Mouse (Mus musculus) thymus, adult 2 months (tissue): ENCODE measurements at regions not wholly inside any gene's neighbourhood (a gene's known extent, or its start where the extent isn't known, plus 50 kb on each side); places are given as distances from the start of the nearest gene placed in this dataset.

Source experiments
- DNase-seq: peaks from one replicate; pipeline ENCODE4 v3.0.0; 2021
- H3K27ac ChIP-seq: fragments of 200-500 bp; 2 replicates; pipeline ENCODE4 v1.5.1; 2012; ENCODE audit warnings: low read length, control low read depth; ENCODE audit not compliant: control insufficient read depth, insufficient read depth
- H3K27me3 ChIP-seq: fragments of 200-500 bp; 2 replicates; pipeline ENCODE4 v1.6.1; 2012; ENCODE audit warnings: mild to moderate bottlenecking, low read length, moderate library complexity, mixed read lengths; ENCODE audit not compliant: control insufficient read depth, insufficient read depth
- H3K36me3 ChIP-seq: fragments of 200-500 bp; 2 replicates; pipeline ENCODE4 v1.6.1; 2012; ENCODE audit warnings: mild to moderate bottlenecking, low read length, moderate library complexity; ENCODE audit not compliant: control insufficient read depth, insufficient read depth
- H3K4me1 ChIP-seq: fragments of 200-500 bp; replicated peaks from 2 replicates; pipeline ENCODE4 v1.6.1; 2012; ENCODE audit warnings: low read length; ENCODE audit not compliant: control insufficient read depth, insufficient read depth
- H3K4me3 ChIP-seq: fragments of 200-500 bp; 2 replicates; pipeline ENCODE4 v1.5.1; 2012; ENCODE audit warnings: mild to moderate bottlenecking, low read length, control low read depth, moderate library complexity; ENCODE audit not compliant: control insufficient read depth, insufficient read depth
- CTCF ChIP-seq: fragments of 200-500 bp; IDR thresholded peaks from 2 replicates; pipeline ENCODE4 v1.5.1; 2012; ENCODE audit warnings: mild to moderate bottlenecking, control low read depth, low read length, moderate library complexity, borderline replicate concordance; ENCODE audit not compliant: control insufficient read depth, poor library complexity, insufficient read depth; ENCODE audit errors: extremely low read depth
- POLR2A ChIP-seq: fragments of 200-500 bp; IDR thresholded peaks from 2 replicates; pipeline ENCODE4 v1.6.1; 2012; ENCODE audit warnings: mild to moderate bottlenecking, low read length, control low read depth, moderate library complexity; ENCODE audit not compliant: control insufficient read depth, poor library complexity, insufficient read depth; ENCODE audit errors: extremely low read depth
- WGBS: fragments of 180-500 bp; shearing (Covaris S2); methylation state at CpG from one replicate; pipeline ENCODE4 v1.1.7; 2018; 5-methylcytosine and 5-hydroxymethylcytosine counted together

DNA sequence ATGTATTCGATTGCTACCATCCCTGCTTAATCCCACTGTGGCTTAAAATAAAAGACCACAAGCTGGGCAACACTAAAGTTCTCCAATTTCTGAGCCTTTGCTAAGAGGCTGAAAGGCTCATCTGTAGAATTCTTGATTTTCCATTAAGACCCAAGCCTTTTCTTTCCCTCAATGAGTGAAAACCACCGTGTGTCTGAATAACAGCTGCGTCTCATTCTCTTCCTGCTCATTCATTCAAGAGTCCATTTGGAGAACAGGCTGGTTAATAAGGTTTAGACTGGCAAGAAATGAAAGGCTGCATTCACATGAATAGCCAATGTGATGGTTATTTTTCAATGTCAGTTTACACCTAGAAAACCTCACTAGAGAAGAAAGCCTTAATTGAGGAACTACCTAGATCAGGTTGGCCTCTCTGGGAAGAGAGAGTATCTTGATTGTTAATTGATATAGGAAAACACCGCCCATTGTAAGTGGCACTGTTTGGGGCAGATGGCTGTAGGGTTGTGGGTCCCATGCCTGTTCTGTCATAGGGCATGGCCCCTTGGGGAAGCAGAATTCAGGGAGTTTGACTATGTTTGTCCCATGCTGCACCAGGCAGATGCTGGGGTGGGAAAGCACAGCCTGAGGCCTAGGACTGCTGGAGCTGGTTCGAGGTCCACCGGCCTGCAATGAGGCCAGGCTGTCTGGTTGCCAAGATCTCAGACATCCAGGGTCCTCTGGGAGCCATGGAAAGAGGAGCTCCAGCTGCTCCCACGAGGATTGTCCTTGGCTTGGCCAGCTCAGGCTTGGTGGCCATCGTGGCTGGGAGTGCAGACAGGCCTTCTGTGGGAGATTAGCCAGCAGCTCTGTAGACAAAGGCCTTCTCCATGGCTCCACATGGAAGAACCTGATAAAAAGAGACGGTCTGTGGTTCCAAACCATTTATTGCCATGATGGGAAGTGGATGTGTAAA lies 161.3 kb upstream of the Castor2 start:
- Histone ChIP-seq H3K4me3 (no peak overlapping the region), H3K27ac (no peak overlapping the region), H3K36me3 (no peaks in the 10 kb centered on the region), H3K4me1 (no peaks in the 10 kb centered on the region), H3K27me3 (no peaks in the 10 kb centered on the region)
- no peak for DNase-seq
- no peak for TF ChIP-seq CTCF
- 81% methylated on average over 9 of the region's 9 CpGs for WGBS

GRCm38 (mm10) chr5:133935451-133935850 lies 164.1 kb upstream of the Castor2 start:
- no peak for DNase-seq
- H3K27me3 ChIP-seq: no peaks in the 10 kb centered on the region
- no peak overlapping the region for H3K27ac ChIP-seq
- 89% methylated on average over 6 of the region's 6 CpGs for WGBS
- no peaks in the 10 kb centered on the region for H3K36me3 ChIP-seq
- no peaks in the 10 kb centered on the region for H3K4me1 ChIP-seq
- H3K4me3 ChIP-seq: no peak overlapping the region
- no peak for TF ChIP-seq POLR2A
- TF ChIP-seq CTCF: no peak

DNA sequence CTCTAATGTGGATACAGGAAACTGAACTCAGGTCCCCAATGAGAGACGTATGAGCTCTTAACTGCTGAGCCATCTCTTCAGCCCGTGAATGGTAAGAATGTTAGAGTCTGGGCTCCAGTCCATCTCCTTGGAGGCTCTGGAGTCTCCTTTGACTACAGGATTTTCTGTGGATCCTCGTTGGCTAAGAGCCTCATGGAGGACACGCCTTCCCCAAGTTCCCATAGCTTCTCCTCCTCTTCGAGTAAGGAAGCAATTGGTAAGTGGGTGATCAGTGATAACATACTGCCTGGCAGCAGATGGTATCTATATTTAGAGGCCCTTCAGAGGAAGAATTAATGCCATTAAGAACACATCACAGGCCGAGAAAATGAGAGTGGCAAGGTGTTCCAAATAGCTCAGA lies 164.5 kb upstream of the Castor2 start:
- WGBS: 72% methylated on average over 6 of the region's 6 CpGs
- no peaks in the 10 kb centered on the region for H3K4me1 ChIP-seq

GRCm38 (mm10) chr5:133930101-133930500 lies 169.4 kb upstream of the Castor2 start:
- H3K4me3 ChIP-seq: no peak overlapping the region
- no peak for DNase-seq
- H3K36me3 ChIP-seq: no peaks in the 10 kb centered on the region
- no peak overlapping the region for H3K27ac ChIP-seq
- H3K27me3 ChIP-seq: no peaks in the 10 kb centered on the region
- 94% methylated on average over 5 of the region's 5 CpGs for WGBS
- H3K4me1 ChIP-seq: no peaks in the 10 kb centered on the region
- TF ChIP-seq POLR2A: no peak
- TF ChIP-seq CTCF: no peak

More for the DNA sequence above, 164.5 kb upstream of the Castor2 start:
- Histone ChIP-seq H3K27me3 (no peaks in the 10 kb centered on the region), H3K36me3 (no peaks in the 10 kb centered on the region), H3K27ac (no peak overlapping the region), H3K4me3 (no peak overlapping the region)
- DNase-seq: no peak
- TF ChIP-seq CTCF (no peak), POLR2A (no peak)

GRCm38 (mm10) chr5:133927054-133927453 lies 172.5 kb upstream of the Castor2 start:
- no peaks in the 10 kb centered on the region for H3K27me3 ChIP-seq
- no peak for DNase-seq
- TF ChIP-seq CTCF (no peak), POLR2A (no peak)
- no peaks in the 10 kb centered on the region for H3K4me1 ChIP-seq
- no peak overlapping the region for H3K4me3 ChIP-seq
- WGBS: 81% methylated on average over 5 of the region's 5 CpGs
- no peak overlapping the region for H3K27ac ChIP-seq
- no peaks in the 10 kb centered on the region for H3K36me3 ChIP-seq

- TF ChIP-seq POLR2A (no peak), CTCF (no peak)
- Histone ChIP-seq H3K36me3 (no peaks in the 10 kb centered on the region), H3K27ac (no peak overlapping the region), H3K4me3 (no peak overlapping the region), H3K27me3 (no peaks in the 10 kb centered on the region), H3K4me1 (no peaks in the 10 kb centered on the region)
- WGBS: 46% methylated on average over 5 of the region's 5 CpGs
- DNase-seq: no peak
Observed at GRCm38 (mm10) chr5:133925184-133925900, 174.2 kb upstream of the Castor2 start.
